Mouse (Mus musculus): ENCODE measurements at regions not wholly inside any gene's neighbourhood (a gene's known extent, or its start where the extent isn't known, plus 50 kb on each side); places are given as distances from the start of the nearest gene placed in this dataset.

- TF ChIP-seq CTCF (IDR thresholded peaks at IDR 0.05; ENCODE audit: insufficient read depth, low read length) = no peak
- TF ChIP-seq POLR2A (IDR thresholded peaks at IDR 0.05; ENCODE audit: borderline replicate concordance, extremely low read depth, low read depth, low read length) = no peak
Observed at GRCm38 (mm10) chr13:7007091-7007490, 358.5 kb upstream of the Pfkp start.

Data from lung, adult 2 months (tissue).